Mouse (Mus musculus): ENCODE results near the gene Aldoart1.

Aldoart1 gene

DNA sequence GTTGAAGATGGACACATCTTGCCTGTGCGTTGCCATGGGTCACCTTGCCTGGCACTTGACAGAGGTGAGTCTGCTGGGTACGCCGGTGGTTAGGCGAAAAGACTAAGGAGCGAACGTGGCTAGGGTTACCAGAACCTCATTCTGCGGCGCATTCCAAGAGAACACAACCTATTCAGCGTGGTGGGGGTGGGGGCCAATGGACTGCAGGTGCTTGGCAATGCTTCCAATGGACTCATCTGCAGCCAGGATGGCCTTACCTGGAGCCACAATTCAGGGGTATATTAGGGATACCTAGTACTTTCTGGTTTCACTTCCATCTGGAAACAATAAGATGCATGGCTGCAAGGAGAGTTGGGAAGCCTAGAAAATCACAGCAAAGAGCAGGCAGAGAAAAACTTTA, at the start of gene Aldoart1:
Aldoart1 (minus strand) TSS at position 101 of the 400 bp plus-strand sequence.
- DNase-seq (ENCODE audit: inconsistent age in 2 of 2, low spot score in 1 of 2) = no peak

DNA sequence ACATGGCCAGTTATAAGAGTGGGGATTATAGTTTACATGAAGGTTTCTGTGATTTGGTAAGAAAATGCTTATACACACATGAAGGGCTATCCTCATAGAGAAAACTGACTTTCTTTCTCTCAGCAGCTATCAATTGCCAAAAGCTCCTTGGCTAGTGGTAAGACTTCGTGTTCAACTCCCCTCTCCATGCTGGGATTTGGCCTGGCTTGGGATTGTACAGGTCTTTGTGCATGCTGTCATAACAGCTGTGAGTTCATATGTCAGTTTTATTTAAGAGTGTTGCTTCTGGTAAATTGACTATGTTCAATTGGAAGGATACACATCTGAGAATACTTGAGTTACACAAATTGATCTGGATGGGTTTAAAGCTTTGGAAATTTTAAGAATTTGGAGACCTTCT, 49.1 kb upstream of the Aldoart1 start:
- no peak for DNase-seq (ENCODE audit: inconsistent age in 2 of 2, low spot score in 1 of 2)

DNA sequence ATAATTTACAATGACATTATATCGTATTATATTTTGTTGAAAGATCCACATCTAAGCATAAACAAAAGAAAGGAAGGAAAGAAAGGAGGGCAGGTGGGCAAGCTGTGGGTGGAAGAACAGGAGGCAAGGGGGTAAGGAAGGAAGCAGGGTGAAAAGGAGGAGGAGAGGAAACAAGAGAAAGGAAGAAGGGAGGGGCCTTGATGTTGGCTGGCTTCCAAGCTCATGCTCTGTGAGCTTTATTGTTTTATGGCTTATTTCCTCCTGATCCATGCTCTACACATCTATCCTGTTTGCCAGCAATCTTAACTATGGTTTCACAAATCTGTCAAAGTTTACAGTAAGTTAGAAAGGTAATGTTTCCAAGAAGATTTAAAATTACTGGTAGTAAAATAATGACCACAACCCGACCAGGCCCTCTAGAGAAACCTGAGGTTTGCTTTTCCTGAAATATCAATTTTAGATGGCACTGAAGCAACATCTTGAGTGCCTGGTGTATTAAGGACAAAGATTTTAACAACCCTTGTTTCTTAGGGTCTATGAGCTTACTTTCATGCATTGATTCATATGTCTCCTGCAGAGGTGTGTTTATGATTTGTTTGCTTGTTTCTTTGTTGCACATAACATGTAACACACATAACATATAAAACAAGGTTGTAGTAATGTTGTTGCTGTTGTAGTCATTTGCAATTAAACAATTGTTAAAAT, 13.1 kb upstream of the Aldoart1 start:
- DNase-seq (ENCODE audit: inconsistent age in 2 of 2, low spot score in 1 of 2) = no peak

DNA sequence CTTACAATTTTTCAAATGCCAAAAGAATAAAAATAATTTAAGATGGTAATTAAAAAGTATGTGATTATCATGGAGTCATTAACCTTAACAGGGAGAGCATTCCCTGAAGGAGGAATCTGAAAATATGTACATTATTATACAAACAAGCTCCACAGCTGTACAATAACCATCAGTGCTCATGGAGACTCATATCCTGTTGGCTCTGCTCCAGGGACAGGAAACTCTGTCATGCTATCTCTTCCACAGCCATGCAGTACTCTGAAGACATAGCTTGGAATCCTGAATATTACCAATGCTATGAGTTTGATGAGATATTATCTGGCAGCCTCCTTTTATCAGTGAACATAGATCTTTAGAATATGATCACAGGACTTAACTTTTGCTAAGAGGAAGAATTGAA, 8.2 kb downstream of the Aldoart1 start:
- DNase-seq (ENCODE audit: inconsistent age in 2 of 2, low spot score in 1 of 2) = no peak

DNA sequence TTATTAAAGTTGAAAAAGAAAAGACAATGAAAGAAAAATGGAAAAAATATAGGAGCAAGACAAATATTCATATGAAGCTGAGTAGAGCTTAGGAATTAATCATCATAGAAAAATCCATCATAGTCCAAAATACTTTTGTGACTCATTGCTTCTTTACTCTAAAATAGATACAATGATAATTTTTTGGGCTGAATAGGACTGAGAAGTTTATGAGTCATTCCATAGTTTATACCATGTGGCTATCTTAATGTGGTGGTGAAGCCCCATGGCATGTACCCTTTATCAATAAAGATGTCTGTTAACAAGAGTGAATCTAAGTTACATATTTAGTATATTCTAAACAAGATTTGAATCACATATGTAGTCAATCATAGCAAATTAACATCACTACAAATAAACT, 9.4 kb downstream of the Aldoart1 start:
- no peak for DNase-seq (ENCODE audit: inconsistent age in 2 of 2, low spot score in 1 of 2)

DNA sequence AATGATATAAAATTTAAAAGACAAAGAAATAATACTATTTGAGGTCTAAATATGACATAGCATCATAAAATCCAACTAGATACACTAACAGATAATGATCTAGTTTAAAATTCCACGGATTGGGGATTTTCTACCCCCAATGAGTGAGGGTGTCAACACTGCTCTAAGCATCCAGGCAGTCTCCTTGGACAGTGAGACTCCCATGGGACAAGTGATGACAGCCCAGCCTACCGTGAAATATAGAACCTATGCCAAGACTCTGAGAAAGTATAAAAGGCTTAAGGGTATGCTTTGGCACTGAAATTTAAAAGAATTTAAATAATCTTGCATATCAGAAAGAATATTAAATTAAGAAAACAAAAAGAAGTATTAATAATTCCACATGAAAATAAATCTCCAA, 16.0 kb downstream of the Aldoart1 start:
- DNase-seq (ENCODE audit: inconsistent age in 2 of 2, low spot score in 1 of 2) = no peak

DNA sequence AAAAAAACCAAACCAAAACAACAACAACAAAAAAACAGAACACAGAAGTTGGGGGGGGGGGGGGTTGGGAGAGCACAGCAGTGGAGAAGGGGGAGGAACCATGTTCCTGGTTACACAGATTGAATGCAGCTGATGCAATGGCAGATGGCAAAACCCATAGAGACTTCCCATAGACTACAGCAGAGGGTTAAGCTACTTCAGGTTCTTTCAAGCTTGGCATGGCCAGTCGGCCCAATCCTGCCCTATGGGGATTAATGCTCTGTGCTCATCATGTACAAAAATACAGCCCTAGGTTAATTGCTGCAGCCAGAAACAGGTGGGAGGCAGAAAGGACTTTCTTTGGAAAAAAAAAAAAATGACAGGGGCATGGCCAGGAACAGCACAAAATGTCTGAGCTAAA, 17.0 kb downstream of the Aldoart1 start:
- no peak for DNase-seq (ENCODE audit: inconsistent age in 2 of 2, low spot score in 1 of 2)

DNA sequence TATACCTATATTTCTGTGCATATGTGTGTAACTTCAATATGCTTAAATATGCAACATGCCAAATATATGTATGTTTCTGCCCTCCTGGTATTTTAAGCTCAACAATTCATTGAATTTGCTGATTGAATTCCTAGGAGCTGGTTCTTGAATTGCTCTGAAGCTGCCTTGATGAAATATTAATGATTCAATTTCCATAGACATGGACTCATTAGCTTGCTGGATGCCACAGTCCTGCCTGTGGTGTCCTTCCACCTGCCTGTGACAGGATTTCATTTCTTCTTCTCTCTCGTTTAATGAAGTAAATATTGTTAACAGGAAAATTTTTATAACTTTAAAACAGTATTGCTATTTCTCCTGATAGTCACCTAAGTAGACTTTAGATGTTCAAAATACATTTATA, 51.6 kb downstream of the Aldoart1 start:
- no peak for DNase-seq (ENCODE audit: inconsistent age in 2 of 2, low spot score in 1 of 2)
